Mouse (Mus musculus): ENCODE data around the gene Myom3. TPM values are rescaled to one million over a fixed set of nuclear protein-coding genes. Genes with fewer than 3 reads are reported as not detected.

Gene Myom3
- polyA plus RNA-seq, 1 experiment from 2014 or later = 0.13 TPM

DNA sequence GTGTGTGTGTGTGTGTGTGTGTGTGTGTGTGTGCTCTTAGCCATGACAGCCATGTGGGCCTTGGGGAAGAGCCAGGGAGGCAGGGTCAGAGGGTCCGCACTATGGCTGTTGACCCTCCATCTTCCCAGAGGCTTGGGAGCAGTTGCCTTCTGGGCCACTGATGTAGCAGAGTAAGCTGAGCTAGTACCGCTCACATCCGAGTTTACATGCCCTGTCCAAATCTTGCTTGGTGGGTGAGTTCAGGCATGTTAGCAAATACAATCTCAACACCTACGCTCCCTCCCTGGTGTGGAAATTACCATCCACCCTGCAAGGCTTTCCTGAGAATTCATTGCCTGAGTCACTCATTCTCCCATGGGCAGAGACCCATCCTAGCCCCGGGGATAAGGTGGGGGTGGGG is 21.8 kb downstream of the Myom3 start:
- H3K27ac ChIP-seq = no peak overlapping the region
- no peaks in the 10 kb centered on the region for H3K9me3 ChIP-seq
- no peak for ATAC-seq (ENCODE audit: low FRiP score)
- no peak overlapping the region for H3K4me2 ChIP-seq
- no peaks in the 10 kb centered on the region for H3K27me3 ChIP-seq
- 87% methylated on average over 5 of the region's 5 CpGs for WGBS
- no peak overlapping the region for H3K4me3 ChIP-seq
- no peaks in the 10 kb centered on the region for H3K4me1 ChIP-seq (replicated peaks)
- no peaks in the 10 kb centered on the region for H3K36me3 ChIP-seq
- no peak overlapping the region for H3K9ac ChIP-seq

DNA sequence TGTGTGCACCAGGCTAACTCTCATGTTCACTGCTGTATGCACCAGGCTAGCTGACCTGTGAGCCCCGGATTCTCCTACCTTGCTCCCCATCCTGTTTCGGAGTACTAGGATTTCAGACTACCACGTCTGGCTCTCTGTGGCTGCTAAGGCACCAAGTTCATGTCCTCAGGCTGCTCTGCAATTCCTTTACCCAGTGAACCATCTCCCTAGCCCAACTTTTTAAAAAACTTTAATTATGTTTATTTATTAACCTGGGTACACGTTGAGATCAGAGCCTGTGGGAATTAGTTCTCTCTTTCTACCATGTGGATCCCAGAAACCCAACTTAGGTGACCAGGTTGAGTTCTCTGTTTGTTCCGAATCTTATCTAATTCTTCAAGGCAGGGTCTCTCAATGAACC is 27.1 kb downstream of the Myom3 start:
- Histone ChIP-seq H3K4me2 (no peak overlapping the region), H3K27me3 (no peaks in the 10 kb centered on the region), H3K27ac (no peak overlapping the region), H3K4me3 (no peak overlapping the region), H3K9me3 (no peaks in the 10 kb centered on the region), H3K9ac (no peak overlapping the region), H3K4me1 (replicated peaks) (no peaks in the 10 kb centered on the region), H3K36me3 (no peaks in the 10 kb centered on the region)
- ATAC-seq (ENCODE audit: low FRiP score) = no peak
- 86% methylated on average over 5 of the region's 5 CpGs for WGBS

DNA sequence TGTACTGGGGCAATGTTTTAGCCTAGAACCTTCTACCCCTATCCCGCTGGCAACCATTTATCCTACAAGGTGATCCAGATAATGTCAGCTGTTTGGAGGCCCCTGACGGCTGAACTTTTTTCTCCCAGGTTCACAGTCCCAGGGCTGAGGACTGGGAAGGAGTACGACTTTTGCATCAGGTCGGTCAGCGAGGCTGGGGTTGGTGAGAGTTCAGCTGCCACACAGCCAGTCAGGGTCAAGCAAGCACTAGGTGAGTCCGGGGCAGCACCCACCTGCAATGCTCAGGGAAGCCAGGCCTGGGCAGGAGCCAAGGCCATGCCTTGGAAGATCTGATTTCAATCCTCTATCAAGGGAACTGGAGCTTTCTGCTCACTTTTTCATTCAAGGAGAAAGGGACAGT is 27.8 kb downstream of the Myom3 start:
- WGBS = 84% methylated on average over 6 of the region's 6 CpGs
- no peak for ATAC-seq (ENCODE audit: low FRiP score)
- Histone ChIP-seq H3K27ac (no peak overlapping the region), H3K36me3 (no peaks in the 10 kb centered on the region), H3K4me2 (no peak overlapping the region), H3K4me3 (no peak overlapping the region), H3K9me3 (no peaks in the 10 kb centered on the region), H3K4me1 (replicated peaks) (no peaks in the 10 kb centered on the region), H3K9ac (no peak overlapping the region), H3K27me3 (no peaks in the 10 kb centered on the region)

DNA sequence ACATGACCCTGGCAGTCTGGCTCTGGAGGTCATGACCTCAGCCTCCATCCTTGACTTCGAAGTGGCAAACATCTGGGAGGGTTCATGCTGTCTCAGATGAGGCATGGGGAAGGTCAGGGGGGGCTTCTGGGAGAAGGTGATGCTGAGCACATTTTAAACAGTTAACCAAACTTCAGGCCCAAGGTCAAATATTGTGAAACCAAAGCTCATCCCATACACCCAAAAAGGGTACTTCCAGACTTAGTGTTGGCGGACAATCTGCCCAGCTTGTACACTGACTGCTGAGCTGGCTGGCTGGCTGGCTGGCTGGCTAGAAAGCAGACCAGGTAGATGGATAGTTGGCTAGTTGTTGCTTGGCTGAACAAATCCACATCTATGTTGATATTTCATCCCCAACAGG is 29.6 kb downstream of the Myom3 start:
- Histone ChIP-seq H3K27me3 (no peaks in the 10 kb centered on the region), H3K27ac (no peak overlapping the region), H3K4me2 (no peak overlapping the region), H3K36me3 (no peaks in the 10 kb centered on the region), H3K4me3 (no peak overlapping the region), H3K9me3 (no peaks in the 10 kb centered on the region), H3K9ac (no peak overlapping the region), H3K4me1 (replicated peaks) (no peaks in the 10 kb centered on the region)
- 70% methylated on average over 2 of the region's 2 CpGs for WGBS
- no peak for ATAC-seq (ENCODE audit: low FRiP score)

DNA sequence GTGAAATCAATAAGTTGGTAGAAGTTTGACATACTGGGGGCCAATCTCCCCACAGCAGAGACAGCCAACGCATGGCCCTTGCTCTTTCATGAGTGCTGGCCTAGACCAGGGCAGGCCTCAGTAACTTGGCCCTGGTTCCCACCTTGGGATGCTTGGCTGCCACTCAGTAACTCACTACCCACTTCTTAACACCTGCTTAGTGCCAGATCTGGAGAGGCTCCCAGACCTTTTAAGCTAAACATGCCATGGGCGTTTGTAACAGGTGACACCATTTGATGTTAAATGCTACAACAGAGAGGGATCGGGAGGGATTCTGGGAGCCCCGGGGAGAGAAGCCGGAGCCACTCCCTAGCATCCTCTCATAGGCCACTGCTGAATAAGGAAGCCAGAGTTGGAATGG is 33.3 kb downstream of the Myom3 start:
- 0 out of 2 replicates have a peak, but pooled peaks cover 5% of the 10 kb centered on the region for H3K27me3 ChIP-seq
- H3K27ac ChIP-seq = no peak overlapping the region
- no peaks in the 10 kb centered on the region for H3K9me3 ChIP-seq
- no peak overlapping the region for H3K9ac ChIP-seq
- H3K4me2 ChIP-seq = no peak overlapping the region
- no peak overlapping the region for H3K4me3 ChIP-seq
- 0 out of 2 replicates have a peak, but pooled peaks cover under 1% of the 10 kb centered on the region for H3K4me1 ChIP-seq (replicated peaks)
- no peak for ATAC-seq (ENCODE audit: low FRiP score)
- no peaks in the 10 kb centered on the region for H3K36me3 ChIP-seq
- WGBS = 92% methylated on average over 5 of the region's 5 CpGs

DNA sequence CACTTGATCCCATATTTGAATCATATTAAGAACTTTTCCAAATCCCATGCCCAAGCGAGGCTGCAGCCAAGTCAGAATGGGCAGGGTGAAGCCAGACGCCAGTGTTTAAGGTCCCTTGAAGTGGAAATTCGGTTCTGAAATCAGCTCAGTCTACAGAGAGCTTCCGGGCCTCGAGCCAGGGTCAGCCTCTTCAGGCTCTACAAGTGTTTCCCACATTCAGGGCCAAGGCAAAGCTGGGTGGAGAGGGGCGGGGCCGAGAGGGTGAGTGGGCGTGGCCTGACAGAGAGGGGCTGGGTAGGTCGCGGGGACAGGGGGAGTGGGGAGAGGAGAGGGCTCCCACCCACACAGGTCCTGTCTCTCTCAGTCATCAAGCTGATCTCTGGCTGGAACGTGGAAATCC is 38.4 kb downstream of the Myom3 start:
- Histone ChIP-seq H3K4me2 (no peak overlapping the region), H3K9me3 (no peaks in the 10 kb centered on the region), H3K27ac (no peak overlapping the region), H3K4me1 (replicated peaks) (0 out of 2 replicates have a peak, but pooled peaks cover 6% of the 10 kb centered on the region), H3K4me3 (no peak overlapping the region), H3K9ac (no peak overlapping the region), H3K27me3 (0 out of 2 replicates have a peak, but pooled peaks cover 5% of the 10 kb centered on the region), H3K36me3 (no peaks in the 10 kb centered on the region)
- 24% methylated on average over 11 of the region's 11 CpGs for WGBS
- no peak for ATAC-seq (ENCODE audit: low FRiP score)

DNA sequence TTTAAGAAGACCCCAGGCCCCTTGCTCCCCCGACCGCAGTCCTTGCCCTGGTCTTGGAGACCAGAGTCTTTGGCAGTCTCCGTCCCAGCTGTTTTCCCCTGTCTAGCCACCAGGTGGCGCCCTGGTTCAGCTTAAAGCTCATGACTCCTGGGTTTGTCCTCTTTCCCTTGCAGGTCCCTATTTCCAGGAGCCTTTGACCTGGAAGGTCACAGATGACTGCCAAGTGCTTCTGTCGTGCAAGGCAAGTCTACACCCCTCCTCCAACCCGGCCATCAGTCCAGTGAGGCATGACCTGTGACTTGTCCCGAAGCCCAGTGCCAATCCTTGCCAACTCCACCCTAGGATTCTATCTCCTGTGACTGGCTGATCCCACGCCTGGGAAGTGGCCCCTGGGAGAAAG is 42.0 kb downstream of the Myom3 start:
- Histone ChIP-seq H3K9me3 (no peaks in the 10 kb centered on the region), H3K4me2 (no peak overlapping the region), H3K9ac (no peak overlapping the region), H3K36me3 (no peaks in the 10 kb centered on the region), H3K27ac (no peak overlapping the region), H3K27me3 (0 out of 2 replicates have a peak, but pooled peaks cover 5% of the 10 kb centered on the region), H3K4me1 (replicated peaks) (0 out of 2 replicates have a peak, but pooled peaks cover 6% of the 10 kb centered on the region), H3K4me3 (no peak overlapping the region)
- no peak for ATAC-seq (ENCODE audit: low FRiP score)
- 20% methylated on average over 8 of the region's 8 CpGs for WGBS

DNA sequence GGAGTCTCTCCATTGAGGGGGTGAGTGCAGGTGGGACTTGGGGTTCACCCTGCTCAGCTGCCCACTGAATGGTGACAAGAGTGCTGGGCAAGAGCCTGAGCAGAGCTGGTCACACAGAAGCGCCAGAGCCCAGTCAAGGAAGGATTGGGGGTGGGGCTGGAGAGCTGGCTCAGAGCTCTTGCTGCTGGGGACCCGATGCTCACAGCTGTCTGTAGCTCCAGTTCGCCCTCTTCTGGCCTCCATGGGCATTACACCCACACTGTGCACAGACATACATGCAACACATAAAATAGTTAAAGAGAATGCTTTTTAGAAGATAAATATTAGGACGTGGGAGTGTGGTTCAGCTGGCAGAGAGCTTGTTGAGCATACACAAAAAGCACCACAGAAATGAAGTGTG is 43.8 kb downstream of the Myom3 start:
- H3K4me3 ChIP-seq = no peak overlapping the region
- H3K9me3 ChIP-seq = no peaks in the 10 kb centered on the region
- H3K27ac ChIP-seq = no peak overlapping the region
- H3K36me3 ChIP-seq = no peaks in the 10 kb centered on the region
- 0 out of 2 replicates have a peak, but pooled peaks cover 1% of the 10 kb centered on the region for H3K4me1 ChIP-seq (replicated peaks)
- 53% methylated on average over 4 of the region's 4 CpGs for WGBS
- no peak overlapping the region for H3K9ac ChIP-seq
- no peak overlapping the region for H3K4me2 ChIP-seq
- no peaks in the 10 kb centered on the region for H3K27me3 ChIP-seq
- no peak for ATAC-seq (ENCODE audit: low FRiP score)

DNA sequence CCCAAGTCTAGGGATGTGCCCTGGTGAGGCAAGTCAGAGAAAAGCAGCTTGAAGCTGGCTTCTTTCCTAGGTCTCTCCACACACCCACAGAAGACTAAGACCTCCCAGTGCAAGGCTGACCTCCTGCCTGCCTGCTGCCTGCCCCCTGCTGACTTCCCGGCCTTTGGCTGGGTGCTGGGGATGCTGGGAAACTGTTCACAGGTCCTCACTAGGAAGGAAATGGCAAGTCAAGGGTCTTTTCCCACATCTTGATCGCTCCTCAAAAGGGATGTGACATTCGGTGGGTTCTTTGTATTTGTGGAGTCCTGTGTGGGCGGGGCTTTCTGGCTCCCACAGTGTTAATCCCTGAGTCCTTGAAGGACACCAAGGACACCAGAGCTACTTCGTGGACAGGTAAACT is 44.7 kb downstream of the Myom3 start:
- H3K4me2 ChIP-seq = no peak overlapping the region
- no peaks in the 10 kb centered on the region for H3K36me3 ChIP-seq
- no peaks in the 10 kb centered on the region for H3K9me3 ChIP-seq
- 86% methylated on average over 5 of the region's 5 CpGs for WGBS
- no peak for ATAC-seq (ENCODE audit: low FRiP score)
- no peaks in the 10 kb centered on the region for H3K4me1 ChIP-seq (replicated peaks)
- no peak overlapping the region for H3K27ac ChIP-seq
- no peak overlapping the region for H3K4me3 ChIP-seq
- no peaks in the 10 kb centered on the region for H3K27me3 ChIP-seq
- no peak overlapping the region for H3K9ac ChIP-seq

DNA sequence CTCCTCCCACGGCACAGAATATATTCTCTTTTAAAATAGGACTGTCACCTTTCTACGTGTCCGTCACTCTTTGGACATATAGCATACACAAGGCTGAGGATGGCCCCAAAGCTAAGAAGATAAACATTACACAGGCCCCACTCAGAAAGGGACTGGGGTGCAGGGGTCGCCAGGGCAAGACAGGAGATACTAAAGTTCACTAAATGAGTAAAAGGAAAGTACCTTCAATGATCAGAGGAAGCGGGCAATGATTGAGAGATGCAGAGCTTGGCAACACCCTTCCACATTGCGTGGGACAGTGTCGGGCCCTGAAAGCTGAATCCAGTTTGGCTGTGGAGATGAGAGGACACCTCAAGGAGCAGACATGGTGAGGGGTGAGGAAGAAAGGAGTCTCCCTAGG is 55.4 kb downstream of the Myom3 start:
- Histone ChIP-seq H3K27me3 (no peaks in the 10 kb centered on the region), H3K4me1 (replicated peaks) (no peaks in the 10 kb centered on the region), H3K36me3 (no peaks in the 10 kb centered on the region), H3K9ac (no peak overlapping the region), H3K27ac (no peak overlapping the region), H3K4me2 (no peak overlapping the region), H3K9me3 (no peaks in the 10 kb centered on the region), H3K4me3 (no peak overlapping the region)
- no peak for ATAC-seq (ENCODE audit: low FRiP score)
- 81% methylated on average over 7 of the region's 7 CpGs for WGBS

DNA sequence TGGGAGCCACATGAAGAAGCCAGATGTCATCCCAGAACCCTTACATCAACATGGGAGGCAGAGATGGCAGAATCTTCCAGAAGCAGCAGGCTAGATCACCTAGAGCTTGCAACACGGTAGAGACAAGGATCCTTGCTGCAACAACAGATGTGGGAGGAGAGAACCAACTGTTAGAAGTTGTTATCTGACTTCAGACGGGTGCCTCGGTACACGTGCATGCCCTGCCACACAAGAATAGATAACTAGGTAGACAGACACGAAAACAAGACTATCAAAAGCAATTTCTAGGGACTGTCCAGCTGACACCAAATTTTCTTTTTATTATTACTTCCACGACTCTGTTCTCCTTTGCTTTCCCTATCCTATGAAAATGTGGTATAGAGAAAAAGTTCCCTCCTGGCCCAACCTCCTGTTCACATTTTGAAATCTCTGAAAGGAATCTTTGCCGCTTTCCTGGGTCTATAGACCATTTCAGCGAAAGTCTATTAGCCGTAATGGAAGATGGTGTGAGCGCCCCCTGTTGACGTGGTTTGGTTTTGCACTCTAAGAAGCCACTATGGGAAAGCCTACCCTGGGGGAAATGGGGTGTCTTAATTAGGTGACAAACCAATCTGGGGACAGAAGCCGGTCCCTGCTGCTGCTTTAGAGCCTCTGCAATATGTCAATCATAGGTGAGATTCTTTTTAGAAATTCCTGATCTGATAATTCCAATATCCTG is 57.5 kb downstream of the Myom3 start:
- H3K4me3 ChIP-seq = no peak overlapping the region
- H3K4me1 ChIP-seq (replicated peaks) = no peaks in the 10 kb centered on the region
- no peak overlapping the region for H3K27ac ChIP-seq
- H3K36me3 ChIP-seq = no peaks in the 10 kb centered on the region
- H3K27me3 ChIP-seq = no peaks in the 10 kb centered on the region
- H3K9ac ChIP-seq = no peak overlapping the region
- ATAC-seq (ENCODE audit: low FRiP score) = no peak
- H3K4me2 ChIP-seq = no peak overlapping the region
- no peaks in the 10 kb centered on the region for H3K9me3 ChIP-seq
- WGBS = 45% methylated on average over 12 of the region's 12 CpGs

DNA sequence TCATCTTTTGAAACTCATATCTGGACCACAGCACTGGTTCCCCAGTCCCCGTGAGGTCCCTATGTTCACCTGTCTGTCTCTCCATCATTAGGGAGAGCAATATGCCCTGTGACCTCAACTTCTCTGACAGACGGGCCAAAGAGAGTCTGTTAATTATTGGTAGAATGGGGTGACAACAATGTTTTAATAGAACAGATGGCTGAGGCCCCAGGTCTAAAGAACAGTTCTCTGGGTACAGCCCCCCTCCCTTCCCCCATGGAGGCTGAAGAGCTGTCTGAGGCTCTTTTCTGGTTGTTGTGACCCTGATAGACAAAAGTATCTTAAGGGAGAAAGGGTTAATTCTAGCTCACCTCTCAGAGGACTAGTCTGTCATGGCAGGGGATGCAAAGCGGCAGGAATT is 58.9 kb downstream of the Myom3 start:
- Histone ChIP-seq H3K36me3 (no peaks in the 10 kb centered on the region), H3K9me3 (no peaks in the 10 kb centered on the region), H3K27me3 (no peaks in the 10 kb centered on the region), H3K4me3 (no peak overlapping the region), H3K4me2 (no peak overlapping the region), H3K4me1 (replicated peaks) (no peaks in the 10 kb centered on the region), H3K27ac (no peak overlapping the region), H3K9ac (no peak overlapping the region)
- 80% methylated on average over 3 of the region's 3 CpGs for WGBS
- ATAC-seq (ENCODE audit: low FRiP score) = no peak

DNA sequence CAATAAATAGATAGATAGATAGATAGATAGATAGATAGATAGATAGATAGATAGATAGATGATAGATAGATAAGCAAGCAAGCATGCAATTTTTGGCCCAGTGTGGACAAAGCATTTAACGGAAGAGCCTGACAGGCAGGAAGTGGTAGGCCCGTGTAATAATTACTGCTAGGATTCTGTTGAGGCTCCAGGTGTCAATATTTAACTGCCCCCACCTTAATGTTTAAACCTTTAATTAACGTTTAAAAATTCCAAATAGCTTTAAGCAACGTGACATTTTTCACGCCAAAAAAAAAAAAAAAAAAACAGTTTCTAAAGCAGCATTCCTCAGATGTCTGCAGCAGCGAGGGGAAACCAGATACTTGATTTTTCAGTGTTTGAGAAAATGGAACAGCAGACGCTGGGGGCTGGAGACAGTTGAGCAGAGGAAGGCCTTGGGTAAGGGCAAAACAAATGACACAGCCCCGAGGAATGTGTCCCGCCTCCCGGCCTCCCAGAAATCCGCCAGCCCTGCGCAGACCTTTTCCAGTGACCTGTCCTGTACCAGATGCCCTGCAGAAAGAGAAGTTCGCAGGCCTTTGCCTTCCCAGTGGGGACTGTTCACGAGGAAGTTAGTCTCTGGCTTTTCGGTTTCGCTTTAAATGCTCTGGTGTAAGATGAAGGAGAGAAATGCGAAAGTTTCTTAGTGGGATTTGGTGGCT is 60.5 kb downstream of the Myom3 start:
- 81% methylated on average over 17 of the region's 17 CpGs for WGBS
- no peak overlapping the region for H3K27ac ChIP-seq
- ATAC-seq (ENCODE audit: low FRiP score) = no peak
- 0 out of 2 replicates have a peak, but pooled peaks cover 2% of the 10 kb centered on the region for H3K4me1 ChIP-seq (replicated peaks)
- H3K36me3 ChIP-seq = no peaks in the 10 kb centered on the region
- H3K4me3 ChIP-seq = no peak overlapping the region
- H3K9ac ChIP-seq = no peak overlapping the region
- H3K4me2 ChIP-seq = no peak overlapping the region
- no peaks in the 10 kb centered on the region for H3K9me3 ChIP-seq
- H3K27me3 ChIP-seq = no peaks in the 10 kb centered on the region
